Mouse (Mus musculus) left cerebral cortex, adult 11 months (tissue): ENCODE results near the gene Lrrn3.

ENCODE experiments used
- DNase-seq: peaks from one replicate; pipeline ENCODE4 v3.0.0; 2022; ENCODE audit warnings: low spot score

Gene Lrrn3

DNA sequence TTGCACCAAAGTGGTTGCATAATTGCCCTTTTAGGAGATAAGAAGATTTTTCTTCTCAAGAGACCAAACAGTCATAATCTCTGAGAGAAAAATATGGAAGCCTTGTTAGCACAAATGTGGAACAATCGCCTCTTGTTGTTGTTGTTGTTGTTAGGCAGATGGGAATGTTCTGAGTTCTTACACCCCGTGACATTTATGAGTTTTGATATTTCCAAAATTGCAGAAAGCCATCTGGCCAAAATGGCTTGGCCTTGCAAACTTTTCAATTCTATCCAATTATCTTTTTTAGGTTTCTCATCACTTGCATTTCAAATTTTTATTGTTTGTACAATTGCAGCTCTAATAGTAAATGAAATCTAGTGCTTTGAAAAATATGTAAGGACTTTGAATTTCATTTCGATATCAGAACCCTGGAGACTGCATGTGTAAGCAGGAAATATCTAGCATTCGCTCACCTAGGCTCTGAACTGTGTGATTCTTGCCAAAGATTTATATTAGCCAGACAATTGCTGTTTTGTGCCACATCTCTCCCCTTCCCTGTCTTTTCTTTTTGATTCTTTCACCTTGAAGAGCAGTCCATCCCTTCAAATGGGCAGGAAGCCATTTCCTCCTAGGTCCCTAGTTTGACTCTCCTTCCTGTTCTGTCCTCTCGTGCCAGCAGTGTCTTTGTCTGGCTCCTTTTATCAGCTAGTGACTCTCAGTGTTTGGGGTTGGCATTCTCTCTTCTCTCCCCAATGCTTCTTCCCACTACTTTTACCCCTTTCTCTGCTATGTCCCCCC lies 49.8 kb downstream of the Lrrn3 start:
- DNase-seq = no peak

DNA sequence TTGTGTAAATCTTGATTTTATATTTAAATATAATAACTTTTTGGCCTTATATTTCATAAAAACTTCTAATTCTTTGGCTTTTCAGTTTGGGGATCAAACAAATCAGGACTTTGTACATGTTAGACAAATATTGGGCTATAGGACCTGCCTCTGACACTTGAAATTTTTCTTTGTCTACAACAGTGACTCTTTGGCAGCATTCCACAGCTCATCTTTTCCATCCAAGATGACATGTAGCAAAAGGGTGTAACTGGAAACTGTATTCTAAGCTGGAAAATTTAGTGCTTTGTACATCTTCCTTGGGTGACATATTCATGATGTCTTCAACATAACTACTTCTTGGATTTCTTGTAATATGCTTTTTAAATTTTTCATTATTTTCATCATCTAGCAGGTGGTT lies 57.4 kb downstream of the Lrrn3 start:
- no peak for DNase-seq

DNA sequence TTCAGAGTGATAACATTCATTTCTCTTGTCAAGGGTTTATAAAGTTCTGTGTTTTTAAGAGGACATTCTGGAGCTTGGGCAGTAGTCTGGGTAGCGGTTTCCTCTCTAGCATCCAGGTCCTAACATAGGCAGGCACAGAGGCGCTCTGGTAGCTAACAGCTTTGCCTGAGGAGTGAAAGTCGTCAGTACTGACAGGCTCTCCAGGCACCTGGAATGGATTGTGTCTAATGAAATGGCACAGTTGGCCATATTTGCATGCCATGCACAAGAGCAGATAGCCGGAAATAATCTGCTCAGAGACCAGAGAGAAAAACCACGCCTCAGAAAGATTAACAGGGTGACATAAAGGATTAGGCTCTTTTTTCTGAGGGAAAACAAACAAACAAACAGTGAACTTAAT lies 58.8 kb downstream of the Lrrn3 start:
- no peak for DNase-seq

DNA sequence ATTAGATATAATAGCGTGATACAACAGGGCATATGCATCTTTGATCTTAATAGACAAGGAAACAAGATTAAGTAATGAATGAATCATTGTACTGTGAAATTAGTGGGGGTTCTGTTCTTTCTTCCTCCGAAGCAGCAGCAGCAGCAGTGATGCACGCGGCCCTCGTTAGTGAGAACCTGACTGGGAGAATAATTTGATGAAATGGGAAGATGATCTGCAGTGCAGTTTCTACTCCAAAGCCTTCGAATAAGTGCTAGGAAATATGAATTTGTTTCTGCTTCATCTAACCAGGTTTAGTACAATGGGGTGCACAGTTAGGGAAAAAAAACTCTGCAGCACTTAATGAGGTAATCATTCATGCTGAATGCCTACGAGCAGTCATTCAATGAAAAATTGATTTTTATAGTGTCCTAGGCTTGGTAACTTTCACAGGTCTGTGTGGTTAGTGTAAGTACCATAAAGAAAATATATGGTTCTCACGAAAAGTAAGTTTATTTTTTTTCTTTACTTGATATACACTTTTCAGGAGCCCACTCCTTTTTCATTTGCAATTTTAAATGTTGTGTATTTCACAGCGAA lies 61.0 kb downstream of the Lrrn3 start:
- DNase-seq = no peak

DNA sequence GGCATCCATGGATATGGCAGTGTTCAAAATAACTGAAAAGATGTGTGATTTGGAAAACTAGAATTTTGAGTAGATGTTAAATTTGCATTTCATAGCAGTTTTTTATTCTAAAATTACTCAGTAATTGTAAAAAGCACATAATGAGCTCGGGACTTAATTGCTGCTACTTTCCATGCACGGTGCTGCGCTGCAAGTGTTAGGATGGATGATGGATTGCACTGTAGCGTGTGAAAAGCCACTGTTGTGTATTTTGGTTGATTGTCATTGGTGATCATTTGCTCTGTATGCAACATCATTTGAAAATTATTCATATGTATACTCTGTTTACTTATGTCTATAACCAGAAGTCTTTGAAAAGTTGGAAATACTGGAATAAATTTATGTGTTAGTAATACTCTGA lies 68.3 kb downstream of the Lrrn3 start:
- no peak for DNase-seq

DNA sequence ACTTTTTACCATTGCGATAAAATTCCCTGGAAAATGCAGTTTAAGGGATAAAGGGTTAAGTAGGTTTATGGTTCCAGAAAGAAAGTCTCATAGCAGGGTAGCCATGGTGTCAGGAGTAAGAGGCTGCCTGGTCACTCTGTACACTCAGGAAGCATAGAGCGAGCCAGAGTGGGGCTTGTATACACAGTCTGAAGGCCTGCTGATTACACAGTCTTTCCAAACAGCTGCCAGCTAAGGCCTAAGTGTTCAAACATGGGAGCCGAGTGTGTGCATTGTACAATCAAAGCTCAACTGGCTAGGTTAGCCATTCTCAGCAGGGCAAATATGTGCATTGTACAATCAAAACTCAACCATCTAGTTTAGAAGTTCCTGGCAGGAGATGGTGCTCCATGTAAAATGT lies 69.1 kb downstream of the Lrrn3 start:
- no peak for DNase-seq

DNA sequence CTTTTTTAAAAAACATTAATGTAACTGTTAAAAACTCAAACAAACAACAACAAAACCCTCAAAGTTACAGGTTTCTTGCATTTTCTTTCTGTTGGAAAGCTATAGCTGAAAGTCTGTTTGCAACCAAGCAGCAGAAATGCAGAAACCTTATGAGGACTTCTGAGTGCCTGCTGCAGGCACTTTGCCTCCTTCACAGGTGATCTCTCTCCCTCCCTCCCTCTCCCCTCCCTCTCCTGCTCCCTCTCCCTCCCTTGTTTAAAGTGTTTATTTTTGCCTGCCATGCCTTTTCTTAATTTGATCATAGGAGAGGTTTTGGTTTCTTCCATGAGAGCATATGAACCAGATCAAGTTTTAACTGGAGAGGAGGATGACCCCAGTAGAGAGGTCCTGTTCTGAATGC lies 69.6 kb downstream of the Lrrn3 start:
- no peak for DNase-seq

DNA sequence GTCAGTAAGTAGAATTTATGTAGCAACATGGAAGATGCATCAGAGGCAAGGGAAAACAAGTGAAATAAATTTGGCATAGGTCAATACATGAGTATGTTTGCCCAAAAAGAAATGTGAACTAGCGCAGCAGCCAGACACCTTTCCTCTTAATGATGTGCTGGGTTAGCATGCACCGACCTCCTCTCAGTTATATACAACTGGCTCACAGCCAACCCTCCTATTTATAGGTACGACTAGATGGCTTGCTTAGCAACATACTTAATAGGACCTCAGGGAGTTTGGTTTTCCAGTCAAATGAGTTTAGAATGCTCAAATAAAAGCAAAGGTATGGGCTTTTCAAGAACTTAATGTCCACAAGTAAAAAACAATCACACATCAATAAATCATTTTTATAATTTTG lies 76.8 kb downstream of the Lrrn3 start:
- DNase-seq = no peak

DNA sequence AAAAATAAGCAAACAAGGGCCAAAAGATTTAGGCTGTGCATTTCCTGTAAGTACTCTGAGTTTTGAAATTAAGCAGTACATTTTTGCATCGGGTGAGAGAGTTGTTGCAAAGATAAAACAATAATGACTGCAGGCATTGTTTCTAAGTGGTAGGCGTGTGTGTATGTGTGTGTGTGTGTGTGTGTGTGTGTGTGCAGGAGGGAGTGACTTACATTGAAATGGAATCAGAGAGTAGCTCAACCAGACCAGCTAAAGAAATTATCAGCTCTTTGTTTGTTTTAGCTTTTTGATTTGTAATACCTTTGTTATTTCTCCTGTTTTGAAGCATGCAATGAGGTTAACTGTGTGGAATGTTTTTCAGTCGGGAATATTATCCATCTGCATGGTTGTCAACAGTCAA lies 84.3 kb downstream of the Lrrn3 start:
- no peak for DNase-seq
